ENCODE assay signal across 8 mouse cellular contexts in the genomic region with DNA sequence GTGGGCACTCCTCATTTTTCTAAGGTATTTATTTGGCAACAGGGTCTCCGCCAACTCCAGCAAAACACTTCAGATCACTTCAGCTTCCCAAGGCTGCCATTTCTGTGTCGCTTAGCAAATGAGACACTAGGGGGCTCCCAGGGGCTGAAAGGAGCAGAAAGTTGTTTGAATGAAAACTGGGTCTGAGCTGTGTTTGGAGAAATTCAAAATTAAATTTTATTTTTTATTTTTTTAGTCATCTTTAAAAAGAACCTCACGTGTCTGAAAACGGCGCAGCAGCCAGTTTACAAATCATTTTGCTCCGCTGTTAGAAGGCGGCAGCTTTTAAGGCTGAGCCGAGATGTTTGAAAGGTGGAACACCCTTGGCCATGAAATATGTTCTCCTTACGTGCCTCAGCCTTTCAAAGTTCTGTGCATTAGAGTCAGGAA. TPM values are rescaled to one million over a fixed set of nuclear protein-coding genes. Genes with fewer than 3 reads are reported as not detected.
DNase-seq lines count a peak whose midpoint lies in the region; ATAC-seq and TF ChIP-seq lines count a peak whose summit lies in the region.

No protein-coding gene starts in this region.

- TF ChIP-seq CTCF in CH12.LX (conservative IDR thresholded peaks at IDR 0.05 in 1 of 2, IDR thresholded peaks at IDR 0.05 in 1 of 2; ENCODE audit: low read depth in 2 of 2, low read length in 2 of 2), result peak; percentile 27 to 69; a peak in 3 of 4 replicates
- peak; percentile 83 for TF ChIP-seq CTCF in lung, postnatal 0 days (IDR thresholded peaks at IDR 0.05)

- no peak overlapping the region for H3K9ac ChIP-seq in CH12.LX (ENCODE audit: insufficient read depth, low read depth)
- H3K9ac ChIP-seq in embryonic facial prominence, embryonic 14.5 days (ENCODE audit: low read depth, low read length), result peak overlapping the region; percentile 42; the same call in 1 of the 2 replicates
- H3K9ac ChIP-seq in heart, embryonic 16.5 days (ENCODE audit: low read length), result peak overlapping the region; percentile 88
- no peak overlapping the region for H3K9ac ChIP-seq in lung, postnatal 0 days (replicated peaks; ENCODE audit: low read depth)

- no peaks in the 10 kb centered on the region for H3K79me2 ChIP-seq in CH12.LX (replicated peaks; ENCODE audit: control insufficient read depth, extremely low read depth, insufficient read depth, poor library complexity, severe bottlenecking)

- ATAC-seq in embryonic facial prominence, embryonic 14.5 days (ENCODE audit: low read depth), result no peak
- ATAC-seq in heart, embryonic 16.5 days (replicated peaks; ENCODE audit: extremely low read depth, insufficient read depth, low FRiP score), result no peak
- ATAC-seq in lung, postnatal 0 days, result peak; percentile 25; the same call in 1 of the 2 replicates
- no peak for ATAC-seq in inflammation-experienced regulatory T-cells, adult 6 months

- H3K27me3 ChIP-seq in CH12.LX (replicated peaks), result no peaks in the 10 kb centered on the region
- H3K27me3 ChIP-seq in embryonic facial prominence, embryonic 14.5 days (replicated peaks; ENCODE audit: control insufficient read depth, insufficient read depth, low read length), result no peaks in the 10 kb centered on the region
- H3K27me3 ChIP-seq in heart, embryonic 16.5 days (ENCODE audit: control insufficient read depth, insufficient read depth, low read length), result no peaks in the 10 kb centered on the region
- no peaks in the 10 kb centered on the region for H3K27me3 ChIP-seq in lung, postnatal 0 days (replicated peaks; ENCODE audit: insufficient read depth, low read length)

- TF ChIP-seq RAD21 in CH12.LX (IDR thresholded peaks at IDR 0.05; ENCODE audit: low read depth, low read length), result peak; percentile 47

- H3K9me3 ChIP-seq in CH12.LX (replicated peaks; ENCODE audit: low read length), result no peaks in the 10 kb centered on the region
- H3K9me3 ChIP-seq in embryonic facial prominence, embryonic 14.5 days (ENCODE audit: control insufficient read depth, low read length), result no peaks in the 10 kb centered on the region
- no peaks in the 10 kb centered on the region for H3K9me3 ChIP-seq in heart, embryonic 16.5 days (replicated peaks; ENCODE audit: control insufficient read depth, low read length)
- H3K9me3 ChIP-seq in lung, postnatal 0 days (ENCODE audit: low read length), result no peaks in the 10 kb centered on the region

- no peak for TF ChIP-seq EP300 in CH12.LX (IDR thresholded peaks at IDR 0.05; ENCODE audit: low read length)
- 0 out of 2 replicates have a peak, but pooled peaks have one; percentile 33 for TF ChIP-seq EP300 in lung, postnatal 0 days (IDR thresholded peaks at IDR 0.05)

- in situ Hi-C loops in CH12.LX (cut with MboI; ENCODE audit: low pct_ligation_motif_present, low pct_unique_long_range_greater_than_20kb, low sequenced_read_pairs), result no loop called here

- WGBS in embryonic facial prominence, embryonic 14.5 days, result 20% methylated on average over 9 of the region's 9 CpGs
- WGBS in heart, embryonic 16.5 days, result 9% methylated on average over 9 of the region's 9 CpGs
- under 1% methylated on average over 9 of the region's 9 CpGs for WGBS in lung, postnatal 0 days

- H3K4me3 ChIP-seq in CH12.LX (replicated peaks in 1 of 3; ENCODE audit: low read depth in 2 of 3, low read length in 2 of 3, poor library complexity in 1 of 3), result peak overlapping the region; percentile 2 to 55 (median 40)
- H3K4me3 ChIP-seq in embryonic facial prominence, embryonic 14.5 days (ENCODE audit: low read depth, low read length), result peak overlapping the region; percentile 28
- H3K4me3 ChIP-seq in heart, embryonic 16.5 days (ENCODE audit: low read length), result peak overlapping the region; percentile 73
- peak overlapping the region; percentile 17; the same call in 1 of the 2 replicates for H3K4me3 ChIP-seq in lung, postnatal 0 days (ENCODE audit: low read depth, low read length)

- dilution Hi-C loops in CH12.LX (cut with MboI; ENCODE audit: extremely low pct_ligation_motif_present, extremely low pct_unique_long_range_greater_than_20kb, low sequenced_read_pairs), result no loop called here

- peaks cover 0 to 37% of the 10 kb centered on the region in 2 experiments; a peak in 2 of 4 replicates for H3K4me1 ChIP-seq in CH12.LX (ENCODE audit: control insufficient read depth in 1 of 2, insufficient read depth in 2 of 2)
- peaks cover 4% of the 10 kb centered on the region; the same call in 1 of the 2 replicates for H3K4me1 ChIP-seq in embryonic facial prominence, embryonic 14.5 days (ENCODE audit: control insufficient read depth, insufficient read depth, low read length)
- H3K4me1 ChIP-seq in heart, embryonic 16.5 days (ENCODE audit: control insufficient read depth, insufficient read depth, low read length), result peaks cover 12% of the 10 kb centered on the region
- peaks cover 11% of the 10 kb centered on the region; the same call in 1 of the 2 replicates for H3K4me1 ChIP-seq in lung, postnatal 0 days (ENCODE audit: insufficient read depth, low read depth, low read length)

- H3K27ac ChIP-seq in CH12.LX (ENCODE audit: insufficient read depth, low read depth), result no peak overlapping the region
- peak overlapping the region; percentile 44; the same call in 1 of the 2 replicates for H3K27ac ChIP-seq in embryonic facial prominence, embryonic 14.5 days (replicated peaks; ENCODE audit: low read depth, low read length)
- peak overlapping the region; percentile 88 for H3K27ac ChIP-seq in heart, embryonic 16.5 days (ENCODE audit: low read length)
- peak overlapping the region; percentile 20; the same call in 1 of the 2 replicates for H3K27ac ChIP-seq in lung, postnatal 0 days (ENCODE audit: low read length)

- peak; percentile 63 for DNase-seq in CH12.LX (ENCODE audit: extremely low read depth)
- peak; percentile 73 for DNase-seq in R1 (ENCODE audit: low read depth, low spot score)
- peak; percentile 65 for DNase-seq in embryonic facial prominence, embryonic 14.5 days (ENCODE audit: low spot score)
- peak; percentile 49 for DNase-seq in layer of hippocampus, adult 9-11 months
- DNase-seq in lung, postnatal 0 days (ENCODE audit: low spot score), result peak; percentile 77
- DNase-seq in retina, embryonic 14.5 days (ENCODE audit: low spot score), result peak; percentile 69

- peak overlapping the region; percentile 63 for H3K4me2 ChIP-seq in CH12.LX (ENCODE audit: insufficient read depth, low read depth, poor library complexity, severe bottlenecking)
- H3K4me2 ChIP-seq in embryonic facial prominence, embryonic 14.5 days (ENCODE audit: low read depth, low read length), result peak overlapping the region; percentile 50
- peak overlapping the region; percentile 83 for H3K4me2 ChIP-seq in heart, embryonic 16.5 days (ENCODE audit: low read depth, low read length)
- peak overlapping the region; percentile 55 for H3K4me2 ChIP-seq in lung, postnatal 0 days (replicated peaks; ENCODE audit: low read depth, low read length)

- no peak for TF ChIP-seq POLR2A in CH12.LX (IDR thresholded peaks at IDR 0.05; ENCODE audit: low read depth, low read length)

- peaks cover 0 to 14% of the 10 kb centered on the region in 2 experiments for H3K36me3 ChIP-seq in CH12.LX (replicated peaks in 1 of 2; ENCODE audit: control insufficient read depth in 1 of 2, insufficient read depth in 1 of 2, low read length in 1 of 2)
- H3K36me3 ChIP-seq in embryonic facial prominence, embryonic 14.5 days (ENCODE audit: control insufficient read depth, insufficient read depth, low read length), result no peaks in the 10 kb centered on the region
- no peaks in the 10 kb centered on the region for H3K36me3 ChIP-seq in heart, embryonic 16.5 days (ENCODE audit: control insufficient read depth, insufficient read depth)
- no peaks in the 10 kb centered on the region for H3K36me3 ChIP-seq in lung, postnatal 0 days (ENCODE audit: insufficient read depth, low read length)

TF ChIP-seq in CH12.LX, 34 proteins besides CTCF, POLR2A, EP300 and RAD21:
- no peak for TF ChIP-seq IRF4 (IDR thresholded peaks at IDR 0.05; ENCODE audit: low read depth, low read length)
- no peak for TF ChIP-seq MAX (IDR thresholded peaks at IDR 0.05; ENCODE audit: low read length)
- TF ChIP-seq USF2 (conservative IDR thresholded peaks at IDR 0.05; ENCODE audit: low read depth, low read length), result no peak
- no peak for TF ChIP-seq ZMIZ1 (IDR thresholded peaks at IDR 0.05; ENCODE audit: low read depth, low read length)
- no peak for TF ChIP-seq ZC3H11A (IDR thresholded peaks at IDR 0.05; ENCODE audit: low read depth, low read length)
- no peak for TF ChIP-seq KAT2A (IDR thresholded peaks at IDR 0.05; ENCODE audit: insufficient replicate concordance, low read length)
- peak; percentile 49 for TF ChIP-seq SMC3 (IDR thresholded peaks at IDR 0.05; ENCODE audit: low read depth, low read length)

RNA-seq across cellular contexts. Expression of gene Fam198b, which starts 0.4 kb away (rescaled TPM):
- total RNA-seq in CH12.LX (2012; rRNA removed) (1.2 and 1.8 TPM in 2 replicates), CH12.LX (2014; rRNA removed) (6.7 and 8.5 TPM in 2 replicates)
- polyA plus RNA-seq in CH12.LX (2012; ENCODE audit: insufficient read length, low read depth), result 4.0 and 5.9 TPM in 2 replicates
- polyA plus RNA-seq in embryonic facial prominence, embryonic 14.5 days (2014; fragmentation: Nextera tagmentation; extraction: Ambion mirVana), result 9.3 and 9.4 TPM in 2 replicates
- 61.6 and 61.7 TPM in 2 replicates for polyA plus RNA-seq in heart, embryonic 16.5 days (2015; fragmentation: Nextera tagmentation; extraction: Ambion mirVana)
- 21.3 and 35.3 TPM in 2 replicates for polyA plus RNA-seq in lung, postnatal 0 days (2015; fragmentation: Nextera tagmentation; extraction: Ambion mirVana)
- under 1 TPM in 1 of 3 experiments, not detected in 2; 0.26 TPM for polyA plus RNA-seq in inflammation-experienced regulatory T-cells, adult 6 months (2017; shearing (Covaris generic))

RNA-seq across cellular contexts. Expression of gene Tmem144, which starts 32.2 kb away (rescaled TPM):
- total RNA-seq in CH12.LX (2012; rRNA removed) (0.55 and 0.59 TPM in 2 replicates), CH12.LX (2014; rRNA removed) (1.00 and 2.0 TPM in 2 replicates)
- polyA plus RNA-seq in CH12.LX (2012; ENCODE audit: insufficient read length, low read depth), result 1.3 and 1.6 TPM in 2 replicates
- polyA plus RNA-seq in embryonic facial prominence, embryonic 14.5 days (2014; fragmentation: Nextera tagmentation; extraction: Ambion mirVana), result 3.3 and 4.6 TPM in 2 replicates
- polyA plus RNA-seq in heart, embryonic 16.5 days (2015; fragmentation: Nextera tagmentation; extraction: Ambion mirVana), result 10.5 and 11.3 TPM in 2 replicates
- 4.4 and 4.8 TPM in 2 replicates for polyA plus RNA-seq in lung, postnatal 0 days (2015; fragmentation: Nextera tagmentation; extraction: Ambion mirVana)
- under 1 TPM in 2 of 3 experiments, not detected in 1; 0.50 to 0.83 TPM for polyA plus RNA-seq in inflammation-experienced regulatory T-cells, adult 6 months (2017; shearing (Covaris generic))

Comparison
In these comparisons a context has a peak if more than half of its experiments do, and no peak if none do; other contexts are left out.
1. H3K4me3 ChIP-seq: peak in every context shown above with its lines; median percentile 73 in heart, embryonic 16.5 days; 40 in CH12.LX; 28 in embryonic facial prominence, embryonic 14.5 days; 17 in lung, postnatal 0 days.
2. H3K9ac ChIP-seq: peak in embryonic facial prominence, embryonic 14.5 days (single experiment) and heart, embryonic 16.5 days (single experiment); none in CH12.LX (single experiment) and lung, postnatal 0 days (single experiment).
3. Peak in every context shown above with its lines, with median percentiles within 50 percentile points of each other: DNase-seq and H3K4me2 ChIP-seq.